Mouse (Mus musculus) urinary bladder, postnatal 4 days (tissue): ENCODE results near the gene Fam155a.
"Not testable (repeated sequence)": the region's sequence is repeated elsewhere in the genome, so short reads cannot be mapped to it uniquely, and the experiment has no call there.

Experiments
- DNase-seq, 2 experiments: peaks; one replicate each; pipeline ENCODE4 v3.0.0; 2021 to 2022; ENCODE audit warnings: low spot score in 2 of 2

Gene Fam155a

GRCm38 (mm10) chr8:9770999-9771605, at the start of gene Fam155a:
TSS of gene Fam155a (minus strand) at chr8:9771161.
- DNase-seq, result no peak

GRCm38 (mm10) chr8:9813273-9813946, 42.4 kb upstream of the Fam155a start:
- DNase-seq, result no peak

GRCm38 (mm10) chr8:9810955-9811530, 40.1 kb upstream of the Fam155a start:
- no peak for DNase-seq

DNA sequence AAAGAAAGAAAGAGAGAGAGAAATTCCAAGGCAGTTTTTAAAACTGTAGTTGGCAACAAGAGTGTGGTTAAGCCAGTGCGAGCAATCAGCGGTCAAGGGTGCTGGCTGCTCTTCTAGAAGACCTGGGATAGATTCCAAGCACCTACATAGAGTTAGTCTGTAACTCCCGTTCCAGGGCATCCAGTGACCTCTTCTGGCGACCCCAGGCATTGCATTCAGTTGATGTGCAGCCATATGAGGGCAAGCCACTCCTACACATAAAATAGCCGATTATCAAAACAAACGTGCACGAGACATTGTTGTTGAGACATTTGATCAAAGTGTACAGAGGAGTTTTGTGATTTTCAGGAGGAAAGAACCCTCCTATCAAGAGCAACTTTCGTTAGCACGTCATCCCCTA, 37.6 kb upstream of the Fam155a start:
- no peak for DNase-seq

- DNase-seq, result no peak
These were observed 34.7 kb upstream of the Fam155a start for GRCm38 (mm10) chr8:9805676-9806075.

DNA sequence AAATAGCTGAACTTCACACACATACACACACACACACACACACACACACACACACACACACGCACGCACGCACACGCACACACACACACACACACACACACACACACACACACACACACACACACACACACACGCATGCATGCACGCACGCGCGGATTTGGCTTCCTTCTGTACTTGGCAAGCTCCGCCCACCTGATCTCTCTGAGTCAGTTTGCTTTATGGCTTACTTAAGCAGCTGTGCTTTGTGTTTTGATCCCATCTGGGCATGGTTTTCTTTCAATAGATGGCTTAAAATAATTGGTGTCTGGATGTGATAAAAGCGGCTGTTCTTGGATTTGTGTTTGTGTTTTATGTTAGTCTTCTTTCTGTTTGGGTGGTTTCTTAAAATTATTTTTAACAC, 29.4 kb upstream of the Fam155a start:
- not testable (repeated sequence) for DNase-seq

DNA sequence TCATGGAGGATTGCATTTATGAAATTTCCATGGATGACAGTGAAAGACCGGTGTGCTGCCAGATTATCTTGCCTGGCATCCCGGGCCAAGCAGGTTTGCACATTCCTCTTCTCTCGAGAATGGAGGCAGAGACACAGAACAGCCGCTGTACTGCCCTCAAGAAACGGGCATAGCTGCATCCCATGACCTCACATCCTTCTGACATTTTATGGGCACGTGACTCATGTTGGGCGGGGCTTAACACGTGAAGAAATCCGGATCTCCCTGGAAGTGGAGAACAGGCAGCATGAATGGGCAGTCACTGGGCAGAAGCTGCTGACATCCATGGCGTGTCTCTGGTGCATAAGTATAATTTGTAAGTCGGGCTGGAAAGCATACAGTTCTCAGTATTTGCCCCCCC, 29.0 kb upstream of the Fam155a start:
- DNase-seq, result no peak

GRCm38 (mm10) chr8:9797514-9797913, 26.6 kb upstream of the Fam155a start:
- no peak for DNase-seq

GRCm38 (mm10) chr8:9795724-9796123, 24.8 kb upstream of the Fam155a start:
- no peak for DNase-seq

GRCm38 (mm10) chr8:9793351-9793750, 22.4 kb upstream of the Fam155a start:
- DNase-seq, result no peak

DNA sequence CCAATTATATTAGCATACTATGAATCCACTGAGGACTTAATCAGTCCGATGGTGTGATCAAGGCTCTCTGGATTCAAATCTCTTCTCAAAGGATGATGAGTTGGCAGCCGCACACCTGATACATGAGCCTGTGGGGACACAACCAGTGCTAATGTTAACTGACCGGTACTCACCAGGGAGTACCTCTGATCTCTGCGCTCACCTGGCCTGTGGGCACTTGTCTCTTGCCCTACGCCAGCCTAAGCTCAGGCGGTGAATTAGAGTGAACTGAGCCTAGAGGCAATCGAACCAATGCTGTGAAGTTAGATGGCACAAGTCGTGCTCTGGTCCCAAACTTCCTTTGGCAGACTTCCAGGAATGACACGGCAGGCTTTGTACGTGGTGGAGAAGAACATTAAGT, 9.4 kb upstream of the Fam155a start:
- no peak for DNase-seq

GRCm38 (mm10) chr8:9778148-9778547, 7.2 kb upstream of the Fam155a start:
- DNase-seq, result no peak

DNA sequence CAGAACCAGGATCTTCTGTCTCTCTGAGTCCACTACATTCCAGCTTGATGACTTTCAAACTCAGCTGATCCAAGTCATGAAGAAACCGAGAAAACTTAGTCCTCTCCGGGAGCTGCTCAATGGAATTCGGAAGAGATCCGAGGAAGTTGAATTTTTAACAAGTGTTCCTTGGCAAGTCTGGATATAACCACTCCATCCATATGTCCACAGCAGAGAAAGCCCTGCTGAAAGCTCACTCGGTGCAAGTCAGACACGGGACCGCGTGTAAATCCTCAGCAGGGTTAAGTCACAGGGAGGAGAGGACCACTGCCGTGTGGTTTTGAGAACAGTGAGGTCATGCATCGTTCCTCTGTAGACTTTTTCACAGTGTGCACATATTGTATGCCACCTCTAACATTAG, 5.9 kb upstream of the Fam155a start:
- no peak for DNase-seq

DNA sequence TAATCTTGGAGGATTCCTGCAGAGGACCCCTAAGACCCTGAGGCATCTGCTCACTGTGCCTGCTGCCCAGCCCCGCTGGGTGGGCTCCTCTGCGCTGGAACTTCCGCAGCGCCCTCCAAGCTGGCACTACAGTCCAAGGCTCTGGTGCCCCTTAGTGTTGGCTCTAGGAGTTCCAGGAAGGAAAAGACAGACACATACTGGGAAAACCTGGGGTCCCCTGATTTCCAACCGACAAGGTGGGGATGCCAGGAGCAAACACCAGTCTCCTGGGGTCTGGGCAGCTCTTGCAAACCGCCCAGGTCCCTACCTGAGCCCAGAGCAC, 1.5 kb upstream of the Fam155a start:
- no peak for DNase-seq

GRCm38 (mm10) chr8:9771606-9772518, 901 bp upstream of the Fam155a start:
- no peak for DNase-seq

DNA sequence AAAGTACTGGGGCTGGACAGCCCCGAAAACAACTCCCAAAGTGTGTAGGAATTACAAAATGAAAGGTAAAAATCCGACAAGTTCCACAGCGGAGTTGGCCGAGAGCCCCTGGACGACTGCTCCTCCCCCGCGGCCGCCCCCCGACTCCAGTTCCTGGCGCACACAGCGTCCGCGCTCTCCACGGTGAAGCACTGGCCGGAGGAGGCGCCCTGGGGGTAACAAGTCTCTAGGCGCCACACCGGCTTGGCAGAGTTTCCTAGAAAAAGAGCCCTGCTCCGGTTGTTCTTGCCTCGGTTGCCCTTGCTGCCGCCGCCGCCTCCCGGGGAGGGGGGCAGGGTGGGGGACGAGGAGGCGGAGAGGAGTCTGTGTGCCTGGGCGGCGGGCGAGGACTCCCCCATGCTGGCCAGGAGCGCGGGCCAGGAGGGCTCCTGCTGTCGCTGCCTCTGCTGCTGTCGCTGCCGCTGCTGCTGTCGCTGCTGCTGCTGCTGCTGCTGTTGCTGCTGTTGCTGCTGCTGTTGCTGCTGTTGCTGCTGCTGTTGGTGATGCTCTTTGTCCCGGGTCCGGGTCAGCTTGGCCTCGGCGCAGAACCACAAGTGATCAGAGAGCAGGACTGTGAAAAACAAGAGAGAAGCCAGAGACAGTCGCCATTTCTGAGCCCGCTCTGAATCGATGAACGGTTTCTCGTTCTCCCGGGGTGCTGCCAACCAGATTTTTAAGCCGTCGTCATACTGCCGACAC, 531 bp downstream of the Fam155a start:
- DNase-seq, result no peak

- peak; percentile 54 to 82 for DNase-seq
These were observed 1.9 kb downstream of the Fam155a start for GRCm38 (mm10) chr8:9769061-9769460.

- DNase-seq, result no peak
These were observed 35.8 kb downstream of the Fam155a start for GRCm38 (mm10) chr8:9735169-9735568.

- no peak for DNase-seq
These were observed 61.2 kb downstream of the Fam155a start for GRCm38 (mm10) chr8:9709791-9710190.

GRCm38 (mm10) chr8:9707433-9707832, 63.5 kb downstream of the Fam155a start:
- no peak for DNase-seq

- DNase-seq, result no peak
These were observed 76.2 kb downstream of the Fam155a start for GRCm38 (mm10) chr8:9694794-9695193.

GRCm38 (mm10) chr8:9692370-9692769, 78.6 kb downstream of the Fam155a start:
- no peak for DNase-seq
